Mouse (Mus musculus): ENCODE data around the gene Exoc3.

GRCm38 (mm10) chr13:74145983-74146622 is 62.4 kb downstream of the Exoc3 start:
- no peak for TF ChIP-seq POLR2A (IDR thresholded peaks at IDR 0.05; ENCODE audit: borderline replicate concordance, control insufficient read depth, low read depth, low read length)
- no peak for TF ChIP-seq CTCF (IDR thresholded peaks at IDR 0.05; ENCODE audit: control insufficient read depth, insufficient read depth, low read length)
